Mouse (Mus musculus) forebrain, embryonic 12.5 days (tissue): Measurements from ENCODE around the gene Dhx16. TPM values are rescaled to one million over a fixed set of nuclear protein-coding genes. Genes with fewer than 3 reads are reported as not detected.
A peak's percentile ranks its signal among the peaks of the same experiment; 100 is the strongest.

Experiments used
- ATAC-seq: fragments of 200-750 bp; cut with Nextera tagmentation; 2 replicates; pipeline ENCODE4 v1.8.0; 2017; ENCODE audit warnings: moderate TSS enrichment; ENCODE audit not compliant: low FRiP score
- H3K27ac ChIP-seq: fragments of 300-500 bp; sonication (generic); 2 replicates; pipeline ENCODE4 v1.5.1; 2016; ENCODE audit warnings: mild to moderate bottlenecking
- H3K27me3 ChIP-seq: fragments of 300-500 bp; sonication (generic); 2 replicates; pipeline ENCODE4 v1.6.1; 2016; ENCODE audit warnings: mild to moderate bottlenecking
- H3K36me3 ChIP-seq: fragments of 300-500 bp; sonication (generic); replicated peaks from 2 replicates; pipeline ENCODE4 v1.6.1; 2016; ENCODE audit warnings: mild to moderate bottlenecking
- H3K4me1 ChIP-seq: fragments of 300-500 bp; sonication (generic); 2 replicates; pipeline ENCODE4 v1.6.1; 2016
- H3K4me2 ChIP-seq: fragments of 300-500 bp; sonication (generic); 2 replicates; pipeline ENCODE4 v1.6.1; 2016; ENCODE audit warnings: mild to moderate bottlenecking, moderate library complexity
- H3K4me3 ChIP-seq: fragments of 300-500 bp; sonication (generic); replicated peaks from 2 replicates; pipeline ENCODE4 v1.5.1; 2016; ENCODE audit warnings: mild to moderate bottlenecking
- H3K9ac ChIP-seq: fragments of 300-500 bp; sonication (generic); 2 replicates; pipeline ENCODE4 v1.6.1; 2016; ENCODE audit warnings: mild to moderate bottlenecking
- H3K9me3 ChIP-seq: fragments of 300-500 bp; sonication (generic); 2 replicates; pipeline ENCODE4 v1.6.1; 2016
- WGBS: fragments of 180-500 bp; shearing (Covaris S2); methylation state at CpG from one replicate; pipeline ENCODE4 v1.1.7; 2016; 5-methylcytosine and 5-hydroxymethylcytosine counted together
- polyA plus RNA-seq: library from polyadenylated mRNA; unstranded; fragments of >200 nt; fragmentation: Nextera tagmentation; extraction: Ambion mirVana; gene quantifications from 2 replicates; pipeline ENCODE4 v1.2.1, GENCODE M21; 2016

Dhx16 gene
- polyA plus RNA-seq = 48.0 and 54.8 TPM in 2 replicates

- 5% methylated on average over 66 of the region's 66 CpGs for WGBS
- peak; percentile 90 for ATAC-seq
- H3K27ac ChIP-seq = peak within 1 kb of the TSS; percentile 78
- peak within 1 kb of the TSS; percentile 83 for H3K9ac ChIP-seq
- H3K4me2 ChIP-seq = peak within 1 kb of the TSS; percentile 82
- H3K9me3 ChIP-seq = no peaks in the 10 kb centered on the region
- H3K36me3 ChIP-seq = peaks cover 48% of the 10 kb centered on the region
- peak within 1 kb of the TSS; percentile 97 for H3K4me3 ChIP-seq
- peaks cover 12% of the 10 kb centered on the region for H3K4me1 ChIP-seq
- no peaks in the 10 kb centered on the region for H3K27me3 ChIP-seq
Measured at GRCm38 (mm10) chr17:35879245-35880057, at the start of gene Dhx16. Dhx16 (plus strand) TSS chr17:35879819.

- H3K9ac ChIP-seq = no peak overlapping the region
- H3K27ac ChIP-seq = no peak overlapping the region
- no peaks in the 10 kb centered on the region for H3K27me3 ChIP-seq
- H3K9me3 ChIP-seq = no peaks in the 10 kb centered on the region
- no peak for ATAC-seq
- WGBS = 70% methylated on average over 8 of the region's 8 CpGs
- H3K4me2 ChIP-seq = no peak overlapping the region
- H3K36me3 ChIP-seq = peaks cover 60% of the 10 kb centered on the region
- no peak overlapping the region for H3K4me3 ChIP-seq
- peaks cover 36% of the 10 kb centered on the region for H3K4me1 ChIP-seq
Measured at GRCm38 (mm10) chr17:35832400-35833238, 47.0 kb upstream of the Dhx16 start.

- H3K36me3 ChIP-seq = peaks cover 54% of the 10 kb centered on the region
- 24% methylated on average over 5 of the region's 5 CpGs for WGBS
- H3K27me3 ChIP-seq = no peaks in the 10 kb centered on the region
- ATAC-seq = no peak
- H3K4me3 ChIP-seq = no peak overlapping the region
- peaks cover 36% of the 10 kb centered on the region for H3K4me1 ChIP-seq
- no peaks in the 10 kb centered on the region for H3K9me3 ChIP-seq
- no peak overlapping the region for H3K9ac ChIP-seq
- no peak overlapping the region; the same call in 1 of the 2 replicates for H3K4me2 ChIP-seq
- H3K27ac ChIP-seq = no peak overlapping the region
Measured at GRCm38 (mm10) chr17:35833239-35833751, 46.3 kb upstream of the Dhx16 start.

GRCm38 (mm10) chr17:35833894-35834293 is 45.7 kb upstream of the Dhx16 start:
- no peaks in the 10 kb centered on the region for H3K27me3 ChIP-seq
- no peaks in the 10 kb centered on the region for H3K9me3 ChIP-seq
- H3K4me2 ChIP-seq = peak overlapping the region; percentile 80
- WGBS = 56% methylated on average over 5 of the region's 5 CpGs
- peaks cover 38% of the 10 kb centered on the region for H3K4me1 ChIP-seq
- no peak for ATAC-seq
- peak overlapping the region; percentile 38; the same call in 1 of the 2 replicates for H3K27ac ChIP-seq
- no peak overlapping the region for H3K9ac ChIP-seq
- peaks cover 54% of the 10 kb centered on the region for H3K36me3 ChIP-seq
- peak overlapping the region; percentile 20; the same call in 1 of the 2 replicates for H3K4me3 ChIP-seq

GRCm38 (mm10) chr17:35834696-35835422 is 44.8 kb upstream of the Dhx16 start:
- peaks cover 54% of the 10 kb centered on the region for H3K36me3 ChIP-seq
- 0 out of 2 replicates have a peak overlapping the region, but pooled peaks have one; percentile 56 for H3K27ac ChIP-seq
- no peaks in the 10 kb centered on the region for H3K9me3 ChIP-seq
- 77% methylated on average over 26 of the region's 26 CpGs for WGBS
- peak overlapping the region; percentile 80 for H3K4me2 ChIP-seq
- H3K4me1 ChIP-seq = peaks cover 43% of the 10 kb centered on the region
- no peak for ATAC-seq
- no peaks in the 10 kb centered on the region for H3K27me3 ChIP-seq
- H3K4me3 ChIP-seq = peak overlapping the region; percentile 82
- peak overlapping the region; percentile 99 for H3K9ac ChIP-seq

- Histone ChIP-seq H3K27ac (0 out of 2 replicates have a peak overlapping the region, but pooled peaks have one; percentile 56), H3K4me1 (peaks cover 36% of the 10 kb centered on the region), H3K9me3 (no peaks in the 10 kb centered on the region), H3K4me3 (peak overlapping the region; percentile 82), H3K36me3 (peaks cover 54% of the 10 kb centered on the region), H3K4me2 (peak overlapping the region; percentile 80), H3K27me3 (no peaks in the 10 kb centered on the region), H3K9ac (peak overlapping the region; percentile 99)
- WGBS = 80% methylated on average over 26 of the region's 26 CpGs
- ATAC-seq = no peak
Measured at GRCm38 (mm10) chr17:35835424-35836140, 44.0 kb upstream of the Dhx16 start.

- Histone ChIP-seq H3K9ac (peak overlapping the region; percentile 99), H3K9me3 (no peaks in the 10 kb centered on the region), H3K27ac (peak overlapping the region; percentile 99), H3K4me3 (peak overlapping the region; percentile 82), H3K4me1 (peaks cover 34% of the 10 kb centered on the region), H3K4me2 (peak overlapping the region; percentile 80), H3K27me3 (no peaks in the 10 kb centered on the region), H3K36me3 (peaks cover 53% of the 10 kb centered on the region)
- 8% methylated on average over 24 of the region's 24 CpGs for WGBS
- ATAC-seq = no peak
Measured at GRCm38 (mm10) chr17:35836178-35836965, 43.2 kb upstream of the Dhx16 start.

- H3K4me2 ChIP-seq = peak overlapping the region; percentile 80
- H3K4me3 ChIP-seq = peak overlapping the region; percentile 82
- H3K9me3 ChIP-seq = no peaks in the 10 kb centered on the region
- WGBS = 1% methylated on average over 25 of the region's 25 CpGs
- H3K9ac ChIP-seq = peak overlapping the region; percentile 99
- no peaks in the 10 kb centered on the region for H3K27me3 ChIP-seq
- H3K4me1 ChIP-seq = peaks cover 36% of the 10 kb centered on the region
- peaks cover 47% of the 10 kb centered on the region for H3K36me3 ChIP-seq
- ATAC-seq = peak; percentile 53
- H3K27ac ChIP-seq = peak overlapping the region; percentile 99
Measured at GRCm38 (mm10) chr17:35836991-35837422, 42.6 kb upstream of the Dhx16 start.

GRCm38 (mm10) chr17:35837487-35837886 is 42.1 kb upstream of the Dhx16 start:
- ATAC-seq = no peak
- H3K27ac ChIP-seq = peak overlapping the region; percentile 99
- H3K4me1 ChIP-seq = peaks cover 41% of the 10 kb centered on the region
- H3K9me3 ChIP-seq = no peaks in the 10 kb centered on the region
- peak overlapping the region; percentile 82 for H3K4me3 ChIP-seq
- peak overlapping the region; percentile 80 for H3K4me2 ChIP-seq
- WGBS = under 1% methylated on average over 18 of the region's 18 CpGs
- H3K9ac ChIP-seq = peak overlapping the region; percentile 99
- H3K27me3 ChIP-seq = no peaks in the 10 kb centered on the region
- peaks cover 43% of the 10 kb centered on the region for H3K36me3 ChIP-seq

- Histone ChIP-seq H3K4me1 (peaks cover 45% of the 10 kb centered on the region), H3K27ac (peak within 1 kb of the TSS; percentile 99)
- under 1% methylated on average over 29 of the region's 29 CpGs for WGBS
Measured at GRCm38 (mm10) chr17:35838122-35838544, 41.5 kb upstream of the Dhx16 start, which contains the start of gene Tubb5. Tubb5 (minus strand) TSS chr17:35838306.

More at GRCm38 (mm10) chr17:35838122-35838544, 41.5 kb upstream of the Dhx16 start, which contains the start of gene Tubb5:
- peak within 1 kb of the TSS; percentile 82 for H3K4me3 ChIP-seq
- no peaks in the 10 kb centered on the region for H3K9me3 ChIP-seq
- peak within 1 kb of the TSS; percentile 99 for H3K9ac ChIP-seq
- H3K4me2 ChIP-seq = peak within 1 kb of the TSS; percentile 80
- ATAC-seq = peak; percentile 81
- peaks cover 37% of the 10 kb centered on the region for H3K36me3 ChIP-seq
- H3K27me3 ChIP-seq = no peaks in the 10 kb centered on the region
